Mouse (Mus musculus) thymus, adult 2 months (tissue): Measurements from ENCODE around the gene Tec. TPM values are rescaled to one million over a fixed set of nuclear protein-coding genes. Genes with fewer than 3 reads are reported as not detected.

ENCODE experiments used
- DNase-seq: peaks from one replicate; pipeline ENCODE4 v3.0.0; 2021
- H3K27ac ChIP-seq: fragments of 200-500 bp; 2 replicates; pipeline ENCODE4 v1.5.1; 2012; ENCODE audit warnings: low read length, control low read depth; ENCODE audit not compliant: control insufficient read depth, insufficient read depth
- H3K27me3 ChIP-seq: fragments of 200-500 bp; 2 replicates; pipeline ENCODE4 v1.6.1; 2012; ENCODE audit warnings: mild to moderate bottlenecking, low read length, moderate library complexity, mixed read lengths; ENCODE audit not compliant: control insufficient read depth, insufficient read depth
- H3K36me3 ChIP-seq: fragments of 200-500 bp; 2 replicates; pipeline ENCODE4 v1.6.1; 2012; ENCODE audit warnings: mild to moderate bottlenecking, low read length, moderate library complexity; ENCODE audit not compliant: control insufficient read depth, insufficient read depth
- H3K4me1 ChIP-seq: fragments of 200-500 bp; replicated peaks from 2 replicates; pipeline ENCODE4 v1.6.1; 2012; ENCODE audit warnings: low read length; ENCODE audit not compliant: control insufficient read depth, insufficient read depth
- H3K4me3 ChIP-seq: fragments of 200-500 bp; 2 replicates; pipeline ENCODE4 v1.5.1; 2012; ENCODE audit warnings: mild to moderate bottlenecking, low read length, control low read depth, moderate library complexity; ENCODE audit not compliant: control insufficient read depth, insufficient read depth
- CTCF ChIP-seq: fragments of 200-500 bp; IDR thresholded peaks from 2 replicates; pipeline ENCODE4 v1.5.1; 2012; ENCODE audit warnings: mild to moderate bottlenecking, control low read depth, low read length, moderate library complexity, borderline replicate concordance; ENCODE audit not compliant: control insufficient read depth, poor library complexity, insufficient read depth; ENCODE audit errors: extremely low read depth
- POLR2A ChIP-seq: fragments of 200-500 bp; IDR thresholded peaks from 2 replicates; pipeline ENCODE4 v1.6.1; 2012; ENCODE audit warnings: mild to moderate bottlenecking, low read length, control low read depth, moderate library complexity; ENCODE audit not compliant: control insufficient read depth, poor library complexity, insufficient read depth; ENCODE audit errors: extremely low read depth
- WGBS: fragments of 180-500 bp; shearing (Covaris S2); methylation state at CpG from one replicate; pipeline ENCODE4 v1.1.7; 2018; 5-methylcytosine and 5-hydroxymethylcytosine counted together
- polyA plus RNA-seq: library from polyadenylated mRNA; depleted of rRNA; stranded (reverse); fragments of >200 nt; gene quantifications from 2 replicates; pipeline ENCODE4 v1.2.3, GENCODE M21; 2012

The Tec gene
- polyA plus RNA-seq, 1 experiment = 18.3 TPM

GRCm38 (mm10) chr5:72757155-72757773, 111.0 kb downstream of the Tec start:
- Histone ChIP-seq H3K4me3 (no peak overlapping the region), H3K27ac (no peak overlapping the region), H3K27me3 (no peaks in the 10 kb centered on the region), H3K36me3 (peaks cover 53% of the 10 kb centered on the region), H3K4me1 (peaks cover 30% of the 10 kb centered on the region)
- TF ChIP-seq CTCF (no peak), POLR2A (no peak)
- no peak for DNase-seq
- 85% methylated on average over 18 of the region's 18 CpGs for WGBS

- DNase-seq = no peak
- Histone ChIP-seq H3K4me3 (no peak overlapping the region), H3K4me1 (peaks cover 35% of the 10 kb centered on the region), H3K36me3 (peaks cover 53% of the 10 kb centered on the region), H3K27ac (no peak overlapping the region), H3K27me3 (no peaks in the 10 kb centered on the region)
- no peak for TF ChIP-seq CTCF
- TF ChIP-seq POLR2A = no peak
- WGBS = 94% methylated on average over 8 of the region's 8 CpGs
Measured at GRCm38 (mm10) chr5:72755941-72756340, 112.3 kb downstream of the Tec start.

GRCm38 (mm10) chr5:72755035-72755434, 113.2 kb downstream of the Tec start:
- WGBS = 90% methylated on average over 2 of the region's 2 CpGs
- no peak overlapping the region for H3K4me3 ChIP-seq
- peaks cover 34% of the 10 kb centered on the region for H3K4me1 ChIP-seq
- DNase-seq = no peak
- TF ChIP-seq POLR2A = no peak
- H3K27ac ChIP-seq = no peak overlapping the region
- H3K27me3 ChIP-seq = no peaks in the 10 kb centered on the region
- H3K36me3 ChIP-seq = peaks cover 51% of the 10 kb centered on the region

GRCm38 (mm10) chr5:72752585-72752984, 115.7 kb downstream of the Tec start, which contains the start of gene Txk:
TSS of gene Txk (minus strand) at chr5:72752777.
- WGBS = 23% methylated on average over 5 of the region's 5 CpGs
- DNase-seq = peak; percentile 69
- H3K4me3 ChIP-seq = peak within 1 kb of the TSS; percentile 54
- TF ChIP-seq POLR2A (no peak), CTCF (no peak)
- H3K36me3 ChIP-seq = peaks cover 30% of the 10 kb centered on the region
- H3K27ac ChIP-seq = peak within 1 kb of the TSS; percentile 92
- H3K27me3 ChIP-seq = no peaks in the 10 kb centered on the region
- H3K4me1 ChIP-seq = peaks cover 30% of the 10 kb centered on the region

GRCm38 (mm10) chr5:72751056-72751758, 117.1 kb downstream of the Tec start:
- Histone ChIP-seq H3K4me1 (peaks cover 36% of the 10 kb centered on the region), H3K4me3 (peak overlapping the region; percentile 6; the same call in 1 of the 2 replicates), H3K27me3 (no peaks in the 10 kb centered on the region), H3K36me3 (peaks cover 21% of the 10 kb centered on the region), H3K27ac (0 out of 2 replicates have a peak overlapping the region, but pooled peaks have one; percentile 31)
- no peak for TF ChIP-seq POLR2A
- TF ChIP-seq CTCF = no peak
- DNase-seq = no peak
- WGBS = 84% methylated on average over 7 of the region's 7 CpGs

GRCm38 (mm10) chr5:72750226-72750625, 118.1 kb downstream of the Tec start:
- DNase-seq = no peak
- TF ChIP-seq CTCF = no peak
- TF ChIP-seq POLR2A = no peak
- no peak overlapping the region for H3K4me3 ChIP-seq
- H3K4me1 ChIP-seq = peaks cover 41% of the 10 kb centered on the region
- no peak overlapping the region for H3K27ac ChIP-seq
- H3K27me3 ChIP-seq = no peaks in the 10 kb centered on the region
- WGBS = 67% methylated on average over 5 of the region's 5 CpGs
- H3K36me3 ChIP-seq = peaks cover 11% of the 10 kb centered on the region

GRCm38 (mm10) chr5:72748659-72749265, 119.5 kb downstream of the Tec start:
- H3K4me1 ChIP-seq = peaks cover 36% of the 10 kb centered on the region
- 69% methylated on average over 7 of the region's 7 CpGs for WGBS
- no peak for TF ChIP-seq POLR2A
- no peak for TF ChIP-seq CTCF
- no peak for DNase-seq
- H3K27me3 ChIP-seq = no peaks in the 10 kb centered on the region
- no peak overlapping the region for H3K4me3 ChIP-seq
- 0 out of 2 replicates have a peak, but pooled peaks cover 5% of the 10 kb centered on the region for H3K36me3 ChIP-seq
- peak overlapping the region; percentile 1; the same call in 1 of the 2 replicates for H3K27ac ChIP-seq
